Mouse (Mus musculus) heart, postnatal 36 days (tissue): ENCODE results near the gene Capn13. TPM values are rescaled to one million over a fixed set of nuclear protein-coding genes. Genes with fewer than 3 reads are reported as not detected.
A peak's percentile ranks its signal among the peaks of the same experiment; 100 is the strongest.

Experiments
- DNase-seq, 2 experiments: peaks; one replicate each; pipeline ENCODE4 v3.0.0; 2021 to 2022
- intact Hi-C: fragments of 180-260 bp; cut with DNase I; formaldehyde crosslinking; loops from one replicate; pipeline ENCODE4 v1.15.1; 2025
- total RNA-seq, 2 experiments: library from RNA; stranded (reverse); gene quantifications; 2 replicates each; pipeline ENCODE4 v1.2.3; 2021

Gene Capn13
- not detected for total RNA-seq

DNA sequence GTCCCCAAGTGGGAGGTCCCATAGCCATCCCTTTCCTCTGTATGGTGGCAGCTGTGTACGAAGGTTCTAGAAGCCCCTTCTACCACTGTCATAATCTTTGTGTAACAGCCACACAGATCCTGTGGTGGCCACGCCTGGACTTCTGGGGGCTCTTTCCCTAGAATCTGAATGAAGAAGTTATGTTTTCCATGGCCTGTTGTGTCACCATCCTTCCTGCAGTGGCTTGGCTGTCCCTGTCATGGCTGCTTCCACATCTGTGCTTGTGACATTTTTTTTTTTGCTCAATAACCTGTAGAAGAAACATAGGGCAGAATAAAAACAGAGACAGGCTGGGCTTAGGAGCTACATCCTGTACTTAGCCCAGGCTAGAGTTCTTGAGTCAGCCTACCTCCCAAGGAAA, at the start of gene Capn13:
TSS of gene Capn13 (minus strand) at position 5 of the 400 bp plus-strand sequence.
- no peak for DNase-seq
- intact Hi-C loops = loop anchor here (10.0 kb wide), 1 partner anchor 536 kb away; no protein-coding TSS in a partner anchor

DNA sequence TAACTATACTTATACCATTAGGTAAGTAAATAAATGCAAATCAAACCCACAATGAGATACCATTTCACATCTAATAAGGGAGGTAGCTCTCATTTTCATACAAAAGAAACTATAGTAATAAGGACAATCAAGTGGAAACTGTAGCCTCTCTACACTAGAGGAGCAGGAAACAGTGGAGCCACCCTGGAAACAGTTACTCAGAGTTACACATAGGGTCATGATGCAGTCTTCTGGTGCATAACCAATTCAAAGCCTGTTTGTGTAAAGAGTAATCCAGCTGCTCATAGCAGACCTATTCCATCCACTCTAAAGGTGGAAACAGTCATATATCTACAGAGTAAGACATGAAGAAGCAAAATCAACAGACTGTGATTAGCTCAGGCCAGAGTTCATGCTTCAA, 48.4 kb upstream of the Capn13 start:
- intact Hi-C loops = no loop called here
- DNase-seq = no peak

GRCm38 (mm10) chr17:73440798-73441197, 40.1 kb upstream of the Capn13 start:
- intact Hi-C loops = no loop called here
- DNase-seq = no peak

GRCm38 (mm10) chr17:73432564-73433006, 31.9 kb upstream of the Capn13 start:
- intact Hi-C loops = no loop called here
- no peak for DNase-seq

GRCm38 (mm10) chr17:73432058-73432457, 31.4 kb upstream of the Capn13 start:
- DNase-seq = no peak
- intact Hi-C loops = no loop called here

GRCm38 (mm10) chr17:73417382-73417781, 16.7 kb upstream of the Capn13 start:
- intact Hi-C loops = no loop called here
- DNase-seq = no peak

DNA sequence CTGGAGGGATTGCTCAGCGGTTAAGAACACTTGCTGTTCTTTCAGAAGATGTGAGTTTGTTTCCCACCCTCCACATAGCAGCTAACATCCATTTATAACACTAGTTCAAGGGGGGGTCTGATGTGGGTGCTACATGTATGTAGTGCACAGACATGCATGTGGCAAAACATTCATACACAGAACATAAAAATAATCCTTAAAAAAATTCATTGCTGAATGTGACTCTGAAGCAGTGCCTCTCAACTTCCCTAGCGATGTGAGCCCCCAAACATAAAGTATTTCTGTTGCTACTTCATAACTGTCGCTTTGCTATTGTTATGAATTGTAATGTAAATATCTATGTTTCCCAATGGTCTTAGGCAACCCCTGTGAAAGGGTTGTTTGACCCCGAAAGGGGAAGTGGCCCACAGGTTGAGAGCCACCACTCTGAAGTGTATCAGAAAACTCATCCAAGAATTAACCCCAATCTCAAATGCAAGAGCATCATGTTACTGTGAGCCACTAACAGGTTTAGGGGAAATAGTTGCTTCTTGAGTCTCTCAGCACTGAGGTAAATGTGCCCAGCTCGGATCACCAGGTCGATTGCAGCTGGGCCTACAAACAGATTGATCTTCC, 15.6 kb upstream of the Capn13 start:
- intact Hi-C loops = no loop called here
- DNase-seq = no peak

DNA sequence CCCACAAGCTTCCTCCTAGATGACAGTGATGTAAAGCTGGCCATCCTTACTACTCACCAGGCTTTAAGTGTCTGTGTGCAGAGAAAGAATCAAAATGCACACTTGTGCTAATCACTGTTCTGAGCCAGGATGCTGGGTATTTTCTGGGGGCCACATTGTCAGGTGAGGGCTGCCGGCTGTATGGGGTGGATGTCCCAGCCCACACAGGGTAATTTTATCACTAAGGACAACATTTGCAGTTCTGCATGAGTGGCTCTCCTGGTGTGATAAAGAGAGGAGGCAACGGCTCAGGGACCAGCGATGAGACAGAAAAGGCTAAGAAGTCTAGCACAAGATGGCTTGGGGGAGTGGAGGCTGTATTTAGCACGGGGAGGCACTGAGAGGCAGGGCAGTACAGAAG, 11.2 kb upstream of the Capn13 start:
- DNase-seq = no peak
- intact Hi-C loops = no loop called here

GRCm38 (mm10) chr17:73401272-73401671, 606 bp upstream of the Capn13 start:
- intact Hi-C loops = loop anchor here (10.0 kb wide), 1 partner anchor 536 kb away; no protein-coding TSS in a partner anchor
- no peak for DNase-seq

GRCm38 (mm10) chr17:73399136-73399535, 1.5 kb downstream of the Capn13 start:
- DNase-seq = no peak
- intact Hi-C loops = no loop called here

DNA sequence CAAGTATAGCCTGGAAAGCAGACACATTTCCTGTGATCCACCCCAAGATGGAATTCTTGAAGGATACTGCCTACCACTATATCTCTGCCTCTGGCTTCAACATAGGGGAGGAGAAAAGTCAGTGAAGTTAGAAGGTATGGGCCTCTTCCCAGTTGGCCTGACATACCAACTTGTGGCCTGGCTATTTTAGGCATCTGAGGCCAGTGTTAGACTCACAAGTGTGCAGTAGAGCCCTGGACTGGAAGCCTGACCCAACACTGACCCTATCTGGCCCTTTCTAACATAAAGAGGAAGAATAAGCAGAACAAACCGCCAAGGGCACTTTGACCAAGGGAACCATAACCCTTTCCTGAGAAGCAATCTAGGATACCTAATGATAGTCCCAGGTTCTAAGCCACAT, 7.3 kb downstream of the Capn13 start:
- DNase-seq = no peak
- intact Hi-C loops = loop anchor here (5.0 kb wide), 1 partner anchor 314 kb away; no protein-coding TSS in a partner anchor

DNA sequence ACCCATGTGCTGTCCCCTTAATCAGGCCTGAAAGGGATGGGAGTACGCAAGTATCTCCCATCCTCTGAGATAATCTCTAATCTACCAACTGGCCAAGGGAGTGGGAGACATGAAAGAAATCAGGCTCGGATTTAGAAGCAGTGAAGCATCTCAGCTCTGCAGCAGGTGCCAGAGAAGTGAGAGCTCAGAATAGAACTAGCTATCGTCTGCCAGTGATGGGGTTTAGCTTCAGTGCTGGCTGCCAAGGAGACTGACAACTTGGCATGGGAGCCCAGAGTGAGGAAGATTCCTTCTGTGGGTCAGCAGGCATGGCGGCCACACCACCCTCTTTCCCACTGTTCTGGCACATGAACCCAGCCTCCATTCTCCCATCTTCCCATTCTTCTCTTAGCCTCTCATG, 8.9 kb downstream of the Capn13 start:
- peak; percentile 12 to 39 for DNase-seq
- intact Hi-C loops = loop anchor here (5.0 kb wide), 1 partner anchor 316 kb away; no protein-coding TSS in a partner anchor

- DNase-seq = no peak
- intact Hi-C loops = loop anchor here (5.0 kb wide), 1 partner anchor 317 kb away; no protein-coding TSS in a partner anchor
These were observed 10.2 kb downstream of the Capn13 start for GRCm38 (mm10) chr17:73390191-73391089.

GRCm38 (mm10) chr17:73389336-73389735, 11.3 kb downstream of the Capn13 start:
- intact Hi-C loops = no loop called here
- DNase-seq = no peak

DNA sequence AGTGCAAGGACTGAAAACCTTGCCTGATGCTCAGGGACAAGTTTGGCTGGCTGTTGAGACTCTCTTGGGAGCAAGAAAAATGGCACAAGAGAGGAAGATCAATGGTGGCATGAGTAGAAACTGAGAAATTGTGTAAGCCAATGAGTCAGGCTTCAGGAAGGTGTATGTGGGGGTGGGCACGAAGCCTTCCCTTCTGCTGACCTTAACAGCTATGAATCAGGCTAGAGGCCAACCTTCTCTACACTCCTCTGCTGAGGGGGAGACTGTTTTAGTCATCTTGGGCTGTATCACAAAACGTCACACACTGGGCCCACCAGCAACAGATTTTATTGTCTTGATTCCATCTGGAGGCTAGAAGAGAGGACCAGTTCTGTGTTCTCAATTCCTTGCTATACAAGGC, 14.1 kb downstream of the Capn13 start:
- no peak for DNase-seq
- intact Hi-C loops = no loop called here

DNA sequence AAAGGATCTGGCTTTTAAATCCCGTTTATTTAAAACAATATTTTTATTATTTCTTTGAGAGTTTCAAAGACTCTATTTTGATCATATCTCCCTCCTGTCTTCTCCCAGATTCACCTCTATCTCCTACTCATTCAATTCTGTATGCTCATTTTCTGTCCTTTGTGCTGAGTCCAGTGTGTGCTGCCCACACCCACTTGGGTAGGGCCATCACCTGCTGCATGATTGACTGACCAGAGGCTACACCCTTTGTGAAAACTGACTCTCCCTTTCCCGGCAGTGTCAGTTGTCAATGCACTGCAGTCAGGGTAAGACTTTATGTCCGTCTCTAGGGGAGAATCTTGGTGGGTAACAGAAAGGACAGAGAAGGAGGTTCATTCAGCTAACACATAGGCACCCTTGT, 14.7 kb downstream of the Capn13 start:
- DNase-seq = no peak
- intact Hi-C loops = no loop called here

- no peak for DNase-seq
- intact Hi-C loops = no loop called here
These were observed 18.2 kb downstream of the Capn13 start for GRCm38 (mm10) chr17:73382327-73383014.

DNA sequence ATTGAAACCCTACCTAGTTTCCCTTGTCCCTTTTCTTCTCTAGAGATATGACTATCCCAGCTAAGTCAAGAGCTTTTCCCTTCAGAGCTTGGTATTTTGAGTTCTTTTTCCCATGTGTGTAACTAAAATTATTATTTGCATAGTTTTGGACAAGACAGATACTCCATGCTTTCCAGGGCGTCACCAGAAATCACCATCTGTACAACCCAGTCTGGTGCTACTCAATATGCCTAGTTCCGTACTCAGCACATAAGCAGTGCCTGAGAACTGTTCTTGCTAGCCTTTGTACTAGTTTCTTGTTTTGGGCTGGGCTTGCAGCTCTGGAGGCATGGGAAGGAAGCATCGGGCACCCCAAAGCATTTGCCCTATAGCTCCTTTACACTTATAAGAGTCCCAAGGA, 19.0 kb downstream of the Capn13 start:
- intact Hi-C loops = no loop called here
- DNase-seq = no peak

GRCm38 (mm10) chr17:73377778-73378484, 22.7 kb downstream of the Capn13 start:
- intact Hi-C loops = no loop called here
- DNase-seq = no peak

DNA sequence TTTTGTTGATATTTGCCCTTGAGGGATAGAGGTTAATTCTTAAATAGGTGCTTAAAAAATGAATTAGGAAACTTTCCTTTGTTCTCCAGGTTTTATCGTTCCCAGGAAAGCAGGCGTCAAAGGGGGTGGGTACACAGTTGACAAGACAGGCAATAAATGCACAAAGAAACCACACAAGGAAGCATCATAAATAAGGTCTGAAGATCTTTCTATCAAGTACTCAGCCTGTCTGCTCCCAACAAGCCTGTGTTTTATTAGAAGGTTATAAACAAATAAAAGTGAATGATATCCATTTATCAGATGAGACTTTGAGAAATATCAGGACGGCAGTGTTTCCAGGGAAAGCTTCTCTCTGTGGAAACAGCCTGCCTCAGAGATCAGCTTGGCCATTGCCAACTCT, 33.3 kb downstream of the Capn13 start:
- intact Hi-C loops = no loop called here

More for the DNA sequence above, 33.3 kb downstream of the Capn13 start:
- no peak for DNase-seq
